Mouse (Mus musculus) stomach, embryonic 16.5 days (tissue): ENCODE measurements around the gene Noxa1. TPM values are rescaled to one million over a fixed set of nuclear protein-coding genes. Genes with fewer than 3 reads are reported as not detected.

ENCODE experiments used
- microRNA-seq: library from miRNA; unstranded; fragments of <30 nt; microRNA quantifications from one replicate; pipeline ENCODE4, GENCODE M21; 2016
- polyA plus RNA-seq: library from polyadenylated mRNA; unstranded; fragments of >200 nt; fragmentation: Nextera tagmentation; extraction: Ambion mirVana; gene quantifications from 2 replicates; pipeline ENCODE4 v1.2.1, GENCODE M21; 2015

Noxa1 gene
- polyA plus RNA-seq, 1 experiment from 2014 or later = 8.8 TPM

Small RNA genes lying within 50 kb of the gene (microRNA-seq; reads per million reads assigned to microRNA genes)
- gene Gm24328 (not detected), gene Mir7664 (not detected)

Other genes with a start within 250 kb of the Noxa1 start
- 66.6 and 67.6 TPM in 2 replicates for gene Ehmt1, start 175.5 kb downstream of the Noxa1 start, polyA plus RNA-seq
- 105 and 120 TPM in 2 replicates for gene Arrdc1, start 159.9 kb downstream of the Noxa1 start, polyA plus RNA-seq
- gene Zmynd19, start 145.4 kb downstream of the Noxa1 start, polyA plus RNA-seq = 1.9 and 2.3 TPM in 2 replicates
- 22.0 and 22.1 TPM in 2 replicates for gene Dph7, start 132.7 kb downstream of the Noxa1 start, polyA plus RNA-seq
- 112 and 119 TPM in 2 replicates for gene Mrpl41, start 120.1 kb downstream of the Noxa1 start, polyA plus RNA-seq
- 9.1 and 9.5 TPM in 2 replicates for gene Pnpla7, start 119.1 kb downstream of the Noxa1 start, polyA plus RNA-seq
- gene Nsmf, start 40.8 kb downstream of the Noxa1 start, polyA plus RNA-seq = 57.2 and 62.0 TPM in 2 replicates
- gene Entpd8, start 14.8 kb downstream of the Noxa1 start, polyA plus RNA-seq = 2.5 and 2.6 TPM in 2 replicates
- 9.9 and 11.0 TPM in 2 replicates for gene Nrarp, start 85.6 kb upstream of the Noxa1 start, polyA plus RNA-seq
- 16.8 and 19.2 TPM in 2 replicates for gene Tor4a, start 101.7 kb upstream of the Noxa1 start, polyA plus RNA-seq
- gene Nelfb, start 116.3 kb upstream of the Noxa1 start, polyA plus RNA-seq = 102 and 109 TPM in 2 replicates
- 0.06 TPM in 1 of 2 replicates, not detected in the other for gene Stpg3, start 119.5 kb upstream of the Noxa1 start, polyA plus RNA-seq
- gene Fam166a, start 123.6 kb upstream of the Noxa1 start, polyA plus RNA-seq = not detected in 2 replicates
- gene Tubb4b, start 129.6 kb upstream of the Noxa1 start, polyA plus RNA-seq = 631 and 720 TPM in 2 replicates
- 0.71 and 1.1 TPM in 2 replicates for gene Slc34a3, start 139.2 kb upstream of the Noxa1 start, polyA plus RNA-seq
- gene Rnf224, start 141.6 kb upstream of the Noxa1 start, polyA plus RNA-seq = 0.23 and 0.64 TPM in 2 replicates
- gene Rnf208, start 147.1 kb upstream of the Noxa1 start, polyA plus RNA-seq = 11.3 and 14.2 TPM in 2 replicates
- gene Cysrt1, start 147.3 kb upstream of the Noxa1 start, polyA plus RNA-seq = 66.0 and 120 TPM in 2 replicates
- 10.1 and 12.8 TPM in 2 replicates for gene AL732309.1, start 151.7 kb upstream of the Noxa1 start, polyA plus RNA-seq
- 19.5 and 20.2 TPM in 2 replicates for gene Tmem203, start 160.3 kb upstream of the Noxa1 start, polyA plus RNA-seq
- gene Tprn, start 167.5 kb upstream of the Noxa1 start, polyA plus RNA-seq = 17.9 and 19.0 TPM in 2 replicates
- 199 TPM in 2 replicates for gene Ssna1, start 177.3 kb upstream of the Noxa1 start, polyA plus RNA-seq
- gene Anapc2, start 177.3 kb upstream of the Noxa1 start, polyA plus RNA-seq = 123 and 134 TPM in 2 replicates
- not detected in 2 replicates for gene Tmem210, start 193.0 kb upstream of the Noxa1 start, polyA plus RNA-seq
- gene Lrrc26, start 194.8 kb upstream of the Noxa1 start, polyA plus RNA-seq = 14.3 and 20.3 TPM in 2 replicates
- gene Grin1, start 224.0 kb upstream of the Noxa1 start, polyA plus RNA-seq = 2.0 and 2.3 TPM in 2 replicates
- 46.0 and 47.0 TPM in 2 replicates for gene Man1b1, start 237.2 kb upstream of the Noxa1 start, polyA plus RNA-seq